Comparison of ENCODE assay signal across 9 mouse cellular contexts in the genomic region with DNA sequence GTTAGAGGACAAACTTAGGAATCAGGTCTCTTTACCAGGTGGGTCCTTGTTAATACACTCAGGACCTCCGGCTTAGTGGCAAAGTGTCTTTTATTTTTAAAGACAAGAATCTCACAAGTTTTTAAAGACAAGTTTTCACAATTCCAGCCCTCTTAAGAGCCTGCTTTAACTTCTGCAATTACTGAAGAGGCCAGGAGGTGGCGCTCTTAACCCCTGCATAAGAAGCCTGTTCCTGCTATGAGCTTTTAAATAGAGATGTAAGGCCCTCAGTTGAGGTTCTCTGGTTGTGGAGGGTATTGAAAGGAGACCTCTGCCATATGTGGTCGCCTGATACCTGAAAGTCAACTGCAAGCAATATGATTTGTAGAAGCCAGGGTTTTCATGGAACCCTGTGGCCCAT. TPM values are rescaled to one million over a fixed set of nuclear protein-coding genes. Genes with fewer than 3 reads are reported as not detected.
DNase-seq lines count a peak whose midpoint lies in the region; ATAC-seq and TF ChIP-seq lines count a peak whose summit lies in the region.
"Had no signal": no experiment of that assay in that cellular context is flagged by ENCODE, and none has a peak within 500 bp of the region (broad histone marks: within the 10 kb centered on the region; RNA-seq: fewer than 3 reads in every experiment).

No protein-coding gene starts in this region.

- no peak for ATAC-seq in forebrain, postnatal 0 days
- no peak for ATAC-seq in forebrain, embryonic 15.5 days (replicated peaks)
- no peak for ATAC-seq in liver, embryonic 14.5 days (ENCODE audit: insufficient read depth)

- no peaks in the 10 kb centered on the region for H3K4me1 ChIP-seq in forebrain, postnatal 0 days (ENCODE audit: insufficient read depth)
- no peaks in the 10 kb centered on the region for H3K4me1 ChIP-seq in forebrain, embryonic 15.5 days
- H3K4me1 ChIP-seq in liver, embryonic 14.5 days (replicated peaks; ENCODE audit: control insufficient read depth in 2 of 2, insufficient read depth in 2 of 2, low read length in 1 of 2): no peaks in the 10 kb centered on the region; a peak in 1 of 4 replicates

- DNase-seq in forebrain, postnatal 0 days: peak; percentile 81
- peak; percentile 31 for DNase-seq in ovary, postnatal 36 days (ENCODE audit: low spot score)
- DNase-seq in ovary, adult 18-20 months (ENCODE audit: low spot score): no peak
- DNase-seq in cerebellum, adult 9-10 months: peak; percentile 56
- DNase-seq in induced T-regulatory cell, adult 2 months (ENCODE audit: low read depth): peak; percentile 85
- DNase-seq in liver, embryonic 14.5 days (ENCODE audit: low read depth in 3 of 3, low spot score in 3 of 3): peak; percentile 54 to 62 (median 54)
- peak; percentile 66 for DNase-seq in skeletal muscle tissue, adult 2 months (ENCODE audit: low read depth, low spot score)

- peak; percentile 79 for TF ChIP-seq CTCF in forebrain, postnatal 0 days (IDR thresholded peaks at IDR 0.05; ENCODE audit: low read depth)
- TF ChIP-seq CTCF in liver, embryonic 14.5 days (IDR thresholded peaks at IDR 0.05; ENCODE audit: low read depth): peak; percentile 79

- peaks cover 43% of the 10 kb centered on the region for H3K36me3 ChIP-seq in forebrain, postnatal 0 days (ENCODE audit: insufficient read depth)
- H3K36me3 ChIP-seq in forebrain, embryonic 15.5 days: peaks cover 44% of the 10 kb centered on the region
- H3K36me3 ChIP-seq in liver, embryonic 14.5 days (replicated peaks; ENCODE audit: control insufficient read depth, insufficient read depth, low read depth): peaks cover 40% of the 10 kb centered on the region

- WGBS in forebrain, postnatal 0 days: 53% methylated on average over 3 of the region's 3 CpGs
- WGBS in forebrain, embryonic 15.5 days: 56% methylated on average over 3 of the region's 3 CpGs
- WGBS in liver, embryonic 14.5 days (ENCODE audit: insufficient replicate concordance): 34% methylated on average over 3 of the region's 3 CpGs

- no peak overlapping the region for H3K4me2 ChIP-seq in forebrain, postnatal 0 days (ENCODE audit: low read depth)
- no peak overlapping the region for H3K4me2 ChIP-seq in forebrain, embryonic 15.5 days (replicated peaks)
- H3K4me2 ChIP-seq in liver, embryonic 14.5 days (ENCODE audit: low read depth): no peak overlapping the region

- no peaks in the 10 kb centered on the region for H3K27me3 ChIP-seq in forebrain, postnatal 0 days (ENCODE audit: insufficient read depth, low read length)
- H3K27me3 ChIP-seq in forebrain, embryonic 15.5 days: no peaks in the 10 kb centered on the region
- no peaks in the 10 kb centered on the region for H3K27me3 ChIP-seq in liver, embryonic 14.5 days (ENCODE audit: control insufficient read depth, insufficient read depth, low read length)

- H3K9me3 ChIP-seq in forebrain, postnatal 0 days (ENCODE audit: low read length): no peaks in the 10 kb centered on the region
- H3K9me3 ChIP-seq in forebrain, embryonic 15.5 days: no peaks in the 10 kb centered on the region
- H3K9me3 ChIP-seq in liver, embryonic 14.5 days (ENCODE audit: control insufficient read depth, low read length): no peaks in the 10 kb centered on the region

- H3K27ac ChIP-seq in forebrain, postnatal 0 days (ENCODE audit: low read depth, low read length): no peak overlapping the region
- no peak overlapping the region for H3K27ac ChIP-seq in forebrain, embryonic 15.5 days (replicated peaks)
- no peak overlapping the region for H3K27ac ChIP-seq in liver, embryonic 14.5 days

- TF ChIP-seq EP300 in liver, embryonic 14.5 days (IDR thresholded peaks at IDR 0.05; ENCODE audit: low read depth): no peak

- H3K9ac ChIP-seq in forebrain, postnatal 0 days: no peak overlapping the region
- no peak overlapping the region for H3K9ac ChIP-seq in forebrain, embryonic 15.5 days (replicated peaks)
- H3K9ac ChIP-seq in liver, embryonic 14.5 days (replicated peaks): no peak overlapping the region

- no peak overlapping the region for H3K4me3 ChIP-seq in forebrain, postnatal 0 days (ENCODE audit: low read depth, low read length)
- no peak overlapping the region for H3K4me3 ChIP-seq in forebrain, embryonic 15.5 days
- H3K4me3 ChIP-seq in liver, embryonic 14.5 days (ENCODE audit: insufficient read depth in 1 of 2, low read depth in 2 of 2, low read length in 2 of 2): no peak overlapping the region

RNA-seq across cellular contexts. Expression of gene Nolc1, which starts 10.7 kb away (rescaled TPM):
- 38.0 and 51.6 TPM in 2 replicates for total RNA-seq in forebrain, postnatal 0 days (2014; rRNA removed)
- 49.7 and 67.3 TPM in 2 replicates for polyA plus RNA-seq in forebrain, postnatal 0 days (2015; fragmentation: Nextera tagmentation; extraction: Ambion mirVana)
- polyA plus RNA-seq in forebrain, embryonic 15.5 days (2015; fragmentation: Nextera tagmentation; extraction: Ambion mirVana): 77.4 and 86.3 TPM in 2 replicates
- 36.6 and 63.9 TPM in 2 replicates for polyA plus RNA-seq in liver, embryonic 14.5 days (2012; rRNA removed)
- 55.0 and 58.2 TPM in 2 replicates for polyA plus RNA-seq in liver, embryonic 14.5 days (2014; fragmentation: Nextera tagmentation; extraction: Ambion mirVana)

RNA-seq across cellular contexts. Expression of gene Ldb1, which starts 41.3 kb away (rescaled TPM):
- 140 and 162 TPM in 2 replicates for total RNA-seq in forebrain, postnatal 0 days (2014; rRNA removed)
- 82.6 and 90.4 TPM in 2 replicates for polyA plus RNA-seq in forebrain, postnatal 0 days (2015; fragmentation: Nextera tagmentation; extraction: Ambion mirVana)
- 131 TPM in 2 replicates for polyA plus RNA-seq in forebrain, embryonic 15.5 days (2015; fragmentation: Nextera tagmentation; extraction: Ambion mirVana)
- 129 and 132 TPM in 2 replicates for polyA plus RNA-seq in liver, embryonic 14.5 days (2012; rRNA removed)
- polyA plus RNA-seq in liver, embryonic 14.5 days (2014; fragmentation: Nextera tagmentation; extraction: Ambion mirVana): 22.8 and 29.0 TPM in 2 replicates

RNA-seq across cellular contexts. Expression of gene Pprc1, which starts 41.7 kb away (rescaled TPM):
- 10.6 and 11.2 TPM in 2 replicates for total RNA-seq in forebrain, postnatal 0 days (2014; rRNA removed)
- 9.0 and 11.3 TPM in 2 replicates for polyA plus RNA-seq in forebrain, postnatal 0 days (2015; fragmentation: Nextera tagmentation; extraction: Ambion mirVana)
- polyA plus RNA-seq in forebrain, embryonic 15.5 days (2015; fragmentation: Nextera tagmentation; extraction: Ambion mirVana): 17.8 and 20.1 TPM in 2 replicates
- polyA plus RNA-seq in liver, embryonic 14.5 days (2012; rRNA removed): 17.5 and 19.4 TPM in 2 replicates
- 25.0 and 28.0 TPM in 2 replicates for polyA plus RNA-seq in liver, embryonic 14.5 days (2014; fragmentation: Nextera tagmentation; extraction: Ambion mirVana)

RNA-seq across cellular contexts. Expression of gene Elovl3, which starts 45.4 kb away (rescaled TPM):
- total RNA-seq in forebrain, postnatal 0 days (2014; rRNA removed): not detected in 2 replicates
- polyA plus RNA-seq in forebrain, postnatal 0 days (2015; fragmentation: Nextera tagmentation; extraction: Ambion mirVana): 0.11 TPM in 1 of 2 replicates, not detected in the other
- not detected in 2 replicates for polyA plus RNA-seq in forebrain, embryonic 15.5 days (2015; fragmentation: Nextera tagmentation; extraction: Ambion mirVana)
- polyA plus RNA-seq in liver, embryonic 14.5 days (2012; rRNA removed): 0.02 TPM in 1 of 2 replicates, not detected in the other
- not detected in 2 replicates for polyA plus RNA-seq in liver, embryonic 14.5 days (2014; fragmentation: Nextera tagmentation; extraction: Ambion mirVana)
- total RNA-seq: layer of hippocampus, postnatal 36 days had no signal
